Mouse (Mus musculus) stomach, embryonic 14.5 days (tissue): Measurements from ENCODE around the gene Slc9a9. TPM values are rescaled to one million over a fixed set of nuclear protein-coding genes. Genes with fewer than 3 reads are reported as not detected.

ENCODE experiments used
- ATAC-seq: fragments of 200-750 bp; cut with Nextera tagmentation; 2 replicates; pipeline ENCODE4 v1.8.0; 2017; ENCODE audit warnings: low read depth, moderate TSS enrichment; ENCODE audit not compliant: insufficient number of reproducible peaks, insufficient read depth, low FRiP score
- H3K27ac ChIP-seq: fragments of 300-500 bp; sonication (generic); 2 replicates; pipeline ENCODE4 v1.5.1; 2014; ENCODE audit warnings: mild to moderate bottlenecking, low read length, moderate library complexity, mixed read lengths
- H3K27me3 ChIP-seq: fragments of 300-500 bp; sonication (generic); 2 replicates; pipeline ENCODE4 v1.6.1; 2014; ENCODE audit warnings: low read length, control low read depth, mixed read lengths; ENCODE audit not compliant: control insufficient read depth, insufficient read depth
- H3K36me3 ChIP-seq: fragments of 300-500 bp; sonication (generic); 2 replicates; pipeline ENCODE4 v1.6.1; 2014; ENCODE audit warnings: mild to moderate bottlenecking, control low read depth, low read length, moderate library complexity, mixed read lengths; ENCODE audit not compliant: control insufficient read depth, insufficient read depth
- H3K4me1 ChIP-seq: fragments of 300-500 bp; sonication (generic); 2 replicates; pipeline ENCODE4 v1.6.1; 2014; ENCODE audit warnings: low read length, control low read depth, mixed read lengths; ENCODE audit not compliant: control insufficient read depth, insufficient read depth
- H3K4me2 ChIP-seq: fragments of 300-500 bp; sonication (generic); replicated peaks from 2 replicates; pipeline ENCODE4 v1.6.1; 2014; ENCODE audit warnings: low read depth, low read length, control low read depth
- H3K4me3 ChIP-seq: fragments of 300-500 bp; sonication (generic); 2 replicates; pipeline ENCODE4 v1.5.1; 2014; ENCODE audit warnings: low read depth, low read length, control low read depth
- H3K9ac ChIP-seq: fragments of 300-500 bp; sonication (generic); replicated peaks from 2 replicates; pipeline ENCODE4 v1.6.1; 2014; ENCODE audit warnings: low read depth, mild to moderate bottlenecking, control low read depth, low read length, moderate library complexity, mixed read lengths
- H3K9me3 ChIP-seq: fragments of 300-500 bp; sonication (generic); 2 replicates; pipeline ENCODE4 v1.6.1; 2016; ENCODE audit warnings: low read depth, low read length, control low read depth; ENCODE audit not compliant: control insufficient read depth
- WGBS: fragments of 180-500 bp; shearing (Covaris S2); extraction: QIAGEN DNeasy Blood & Tissue Kit; methylation state at CpG from one replicate; pipeline ENCODE4 v1.1.7; 2014; 5-methylcytosine and 5-hydroxymethylcytosine counted together
- polyA plus RNA-seq: library from polyadenylated mRNA; unstranded; fragments of >200 nt; fragmentation: Nextera tagmentation; extraction: Ambion mirVana; gene quantifications from 2 replicates; pipeline ENCODE4 v1.2.1, GENCODE M21; 2014

Slc9a9 gene
- polyA plus RNA-seq, 1 experiment from 2014 or later = 4.2 TPM

DNA sequence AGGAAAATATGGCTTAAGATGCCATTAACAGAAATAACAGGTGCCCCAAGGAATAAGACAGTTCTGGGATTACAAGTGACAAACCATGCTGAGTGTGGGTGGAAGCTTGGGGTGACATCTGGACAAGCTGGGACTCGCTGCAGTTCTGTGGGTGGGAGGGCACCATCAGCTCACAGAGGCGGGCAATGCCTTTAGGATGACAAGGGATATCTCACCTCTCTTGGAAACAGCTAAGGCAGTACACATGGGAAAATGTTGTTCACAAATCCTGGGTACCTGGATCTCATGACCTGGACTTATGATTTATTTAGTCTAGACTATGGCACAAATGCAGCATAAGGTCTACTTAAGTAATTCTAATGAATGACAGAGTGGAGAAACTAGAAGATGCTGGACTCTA lies 302.3 kb downstream of the Slc9a9 start:
- Histone ChIP-seq H3K36me3 (no peaks in the 10 kb centered on the region), H3K4me1 (no peaks in the 10 kb centered on the region), H3K4me2 (no peak overlapping the region), H3K9ac (no peak overlapping the region), H3K27me3 (no peaks in the 10 kb centered on the region), H3K27ac (no peak overlapping the region), H3K4me3 (no peak overlapping the region), H3K9me3 (no peaks in the 10 kb centered on the region)
- WGBS = 65% methylated on average over 2 of the region's 2 CpGs
- ATAC-seq = no peak

DNA sequence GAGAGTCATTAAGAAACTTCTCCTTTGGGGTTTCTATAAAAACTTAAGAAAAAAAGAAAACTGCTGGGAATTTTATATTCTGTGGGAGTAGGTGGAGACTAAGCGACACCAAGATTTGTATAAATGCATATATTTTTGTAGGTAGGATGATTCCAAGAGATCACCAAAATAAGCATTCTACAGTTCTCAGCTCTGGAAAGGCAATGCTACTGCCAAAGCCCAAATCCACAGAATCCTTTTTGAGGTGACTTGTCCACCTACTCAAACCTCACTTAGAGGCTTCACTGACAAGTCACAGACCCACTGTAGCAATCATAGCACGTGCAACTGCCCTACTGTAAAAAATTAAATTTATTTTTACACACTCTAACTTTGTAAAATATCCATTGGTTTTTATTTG lies 303.0 kb downstream of the Slc9a9 start:
- no peaks in the 10 kb centered on the region for H3K36me3 ChIP-seq
- WGBS = 86% methylated on average over 2 of the region's 2 CpGs
- no peaks in the 10 kb centered on the region for H3K27me3 ChIP-seq
- no peaks in the 10 kb centered on the region for H3K4me1 ChIP-seq
- H3K9ac ChIP-seq = no peak overlapping the region
- no peak overlapping the region for H3K27ac ChIP-seq
- no peak overlapping the region for H3K4me2 ChIP-seq
- no peak overlapping the region for H3K4me3 ChIP-seq
- no peak for ATAC-seq
- H3K9me3 ChIP-seq = no peaks in the 10 kb centered on the region

DNA sequence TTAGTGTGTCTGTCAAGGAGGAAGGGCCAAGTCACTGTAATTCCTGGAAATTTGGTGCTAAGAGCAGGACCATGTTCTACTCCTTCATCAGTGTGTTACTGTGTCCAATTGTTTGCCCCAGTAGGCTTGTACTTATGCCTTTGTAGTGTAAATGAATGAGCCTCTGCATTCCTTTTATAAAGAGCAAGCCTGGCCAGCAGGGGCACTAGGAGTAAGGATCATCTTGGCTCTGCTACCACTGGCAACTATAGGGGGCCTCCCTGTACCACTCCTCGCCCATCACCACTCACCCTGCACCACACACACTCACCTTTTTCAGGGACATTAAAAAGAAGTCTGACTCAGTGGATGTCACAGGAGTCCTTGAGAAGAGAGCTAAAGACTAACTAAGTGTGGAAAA lies 306.5 kb downstream of the Slc9a9 start:
- Histone ChIP-seq H3K27me3 (no peaks in the 10 kb centered on the region), H3K9ac (no peak overlapping the region), H3K36me3 (no peaks in the 10 kb centered on the region), H3K27ac (no peak overlapping the region), H3K4me3 (no peak overlapping the region), H3K9me3 (no peaks in the 10 kb centered on the region), H3K4me1 (no peaks in the 10 kb centered on the region), H3K4me2 (no peak overlapping the region)
- no peak for ATAC-seq
- WGBS = 100% methylated on average over 1 of the region's 1 CpGs

DNA sequence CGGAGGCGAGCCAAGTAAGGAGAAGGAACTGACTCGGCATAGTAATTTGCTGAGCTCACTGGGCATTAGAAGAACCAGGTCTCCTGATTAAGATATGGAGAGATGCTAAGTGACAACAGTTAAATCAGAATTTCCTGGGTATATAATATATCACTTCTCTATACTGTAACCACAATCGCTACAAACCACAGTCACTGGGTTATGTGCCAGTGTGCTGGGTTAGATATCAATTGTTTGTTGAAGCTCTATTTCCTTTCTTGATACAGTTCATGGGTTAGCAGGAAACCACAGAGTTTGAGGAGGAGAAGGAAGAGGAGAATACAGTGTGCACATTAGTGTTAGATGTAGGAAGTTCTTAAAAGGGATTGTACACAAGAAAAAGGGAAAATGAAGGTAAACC lies 323.9 kb downstream of the Slc9a9 start:
- Histone ChIP-seq H3K9ac (no peak overlapping the region), H3K4me3 (no peak overlapping the region), H3K9me3 (no peaks in the 10 kb centered on the region), H3K36me3 (no peaks in the 10 kb centered on the region), H3K4me1 (no peaks in the 10 kb centered on the region), H3K27me3 (no peaks in the 10 kb centered on the region), H3K27ac (no peak overlapping the region), H3K4me2 (no peak overlapping the region)
- no peak for ATAC-seq
- 89% methylated on average over 4 of the region's 4 CpGs for WGBS

GRCm38 (mm10) chr9:95020136-95020706 lies 350.5 kb downstream of the Slc9a9 start:
- H3K9ac ChIP-seq = no peak overlapping the region
- no peaks in the 10 kb centered on the region for H3K27me3 ChIP-seq
- H3K9me3 ChIP-seq = no peaks in the 10 kb centered on the region
- no peaks in the 10 kb centered on the region for H3K4me1 ChIP-seq
- H3K4me2 ChIP-seq = no peak overlapping the region
- WGBS = 90% methylated on average over 12 of the region's 12 CpGs
- no peaks in the 10 kb centered on the region for H3K36me3 ChIP-seq
- H3K4me3 ChIP-seq = no peak overlapping the region
- ATAC-seq = no peak
- no peak overlapping the region for H3K27ac ChIP-seq

DNA sequence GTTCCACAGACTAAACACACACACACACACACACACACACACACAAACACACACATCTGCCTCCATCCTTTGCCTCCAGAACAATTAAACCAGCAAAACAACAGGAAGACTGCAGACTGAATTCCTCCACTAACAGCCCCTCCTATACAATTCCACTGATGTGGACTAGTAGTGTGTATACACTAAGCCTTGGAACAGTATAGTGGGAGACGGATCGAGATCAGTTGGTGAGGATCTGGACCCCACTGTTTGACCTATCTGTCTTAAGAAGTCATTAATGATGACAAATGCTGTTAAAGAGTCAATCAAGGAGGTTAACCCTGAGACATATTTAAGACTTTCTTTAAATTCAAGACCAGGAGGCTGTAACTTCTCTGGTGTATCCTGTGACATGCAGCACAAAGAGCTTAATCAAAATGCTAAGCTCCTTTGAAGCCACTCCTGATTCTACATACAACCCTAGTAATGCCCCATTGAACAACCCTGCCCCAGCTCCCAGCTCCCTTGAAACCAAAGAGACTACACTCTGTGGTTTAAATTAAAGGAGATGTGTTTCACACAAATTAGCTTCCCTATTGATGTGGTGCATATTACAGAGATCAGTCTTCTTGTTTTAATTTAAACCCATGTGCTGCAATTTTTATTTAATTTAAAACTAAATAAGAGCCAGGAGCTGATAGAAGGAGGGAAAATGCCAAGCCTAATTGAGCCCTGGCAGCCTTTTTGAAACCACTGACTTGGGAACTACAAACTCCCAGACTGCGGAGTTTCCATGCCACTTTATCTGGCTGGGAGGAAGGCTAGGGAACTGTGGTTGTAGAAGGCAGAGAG lies 364.6 kb downstream of the Slc9a9 start:
- H3K4me1 ChIP-seq = no peaks in the 10 kb centered on the region
- WGBS = 52% methylated on average over 3 of the region's 3 CpGs
- H3K4me3 ChIP-seq = no peak overlapping the region
- ATAC-seq = no peak
- H3K36me3 ChIP-seq = no peaks in the 10 kb centered on the region
- H3K27ac ChIP-seq = no peak overlapping the region
- no peak overlapping the region for H3K4me2 ChIP-seq
- no peaks in the 10 kb centered on the region for H3K27me3 ChIP-seq
- no peak overlapping the region for H3K9ac ChIP-seq
- H3K9me3 ChIP-seq = no peaks in the 10 kb centered on the region

GRCm38 (mm10) chr9:95036209-95036608 lies 366.5 kb downstream of the Slc9a9 start:
- ATAC-seq = no peak
- H3K4me1 ChIP-seq = no peaks in the 10 kb centered on the region
- H3K4me3 ChIP-seq = no peak overlapping the region
- H3K4me2 ChIP-seq = no peak overlapping the region
- H3K36me3 ChIP-seq = no peaks in the 10 kb centered on the region
- H3K9me3 ChIP-seq = no peaks in the 10 kb centered on the region
- no peaks in the 10 kb centered on the region for H3K27me3 ChIP-seq
- H3K9ac ChIP-seq = no peak overlapping the region
- H3K27ac ChIP-seq = no peak overlapping the region

DNA sequence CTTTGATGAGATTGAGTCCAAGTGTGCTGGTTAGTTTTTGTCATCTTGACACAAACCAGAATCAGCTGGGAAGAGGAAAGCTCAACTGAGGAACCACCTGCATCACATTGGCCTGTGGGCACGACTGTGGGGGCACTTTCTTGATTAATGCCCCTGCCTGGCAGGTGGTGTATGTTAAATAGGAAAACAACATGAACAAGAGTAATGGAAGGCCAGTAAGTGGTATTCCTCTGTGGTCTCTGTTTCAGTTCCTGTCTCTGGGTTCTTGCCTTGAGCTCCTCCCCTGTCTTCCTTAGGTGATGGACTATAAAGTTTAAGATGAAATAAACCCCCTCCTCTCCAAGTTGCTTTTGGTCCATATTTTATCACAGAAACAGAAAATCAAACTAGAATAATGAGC lies 372.7 kb downstream of the Slc9a9 start:
- no peak overlapping the region for H3K27ac ChIP-seq
- no peaks in the 10 kb centered on the region for H3K9me3 ChIP-seq
- 40% methylated on average over 1 of the region's 1 CpGs for WGBS

More for the DNA sequence above, 372.7 kb downstream of the Slc9a9 start:
- no peak overlapping the region for H3K4me2 ChIP-seq
- no peak for ATAC-seq
- H3K27me3 ChIP-seq = no peaks in the 10 kb centered on the region
- no peaks in the 10 kb centered on the region for H3K4me1 ChIP-seq
- no peaks in the 10 kb centered on the region for H3K36me3 ChIP-seq
- no peak overlapping the region for H3K4me3 ChIP-seq
- H3K9ac ChIP-seq = no peak overlapping the region
